Mouse (Mus musculus): Measurements from ENCODE around the gene Capn8. TPM values are rescaled to one million over a fixed set of nuclear protein-coding genes. Genes with fewer than 3 reads are reported as not detected.

Gene Capn8
- polyA plus RNA-seq, 1 experiment from 2014 or later = not detected

GRCm38 (mm10) chr1:182679582-182679981 lies 114.8 kb downstream of the Capn8 start:
- no peak for ATAC-seq (ENCODE audit: extremely low read depth, insufficient number of reproducible peaks, low FRiP score, low TSS enrichment)
- Histone ChIP-seq H3K4me2 (no peak overlapping the region), H3K36me3 (no peaks in the 10 kb centered on the region), H3K9me3 (0 out of 2 replicates have a peak, but pooled peaks cover 3% of the 10 kb centered on the region), H3K9ac (no peak overlapping the region), H3K27ac (replicated peaks) (no peak overlapping the region), H3K4me1 (peaks cover 32% of the 10 kb centered on the region), H3K4me3 (no peak overlapping the region), H3K27me3 (replicated peaks) (peaks cover 9% of the 10 kb centered on the region; the same call in 1 of the 2 replicates)
- WGBS = 46% methylated on average over 7 of the region's 7 CpGs

Other genes with a start within 250 kb of the Capn8 start
- gene Fbxo28, start 223.4 kb upstream of the Capn8 start, polyA plus RNA-seq (2015; fragmentation: Nextera tagmentation; extraction: Ambion mirVana) = 11.1 and 12.1 TPM in 2 replicates
- 12.2 and 12.7 TPM in 2 replicates for gene Trp53bp2, start 155.8 kb upstream of the Capn8 start, polyA plus RNA-seq (2015; fragmentation: Nextera tagmentation; extraction: Ambion mirVana)
- 90.2 and 93.3 TPM in 2 replicates for gene Capn2, start 47.4 kb upstream of the Capn8 start, polyA plus RNA-seq (2015; fragmentation: Nextera tagmentation; extraction: Ambion mirVana)
- not detected in 2 replicates for gene Ccdc185, start 184.2 kb downstream of the Capn8 start, polyA plus RNA-seq (2015; fragmentation: Nextera tagmentation; extraction: Ambion mirVana)
- 4.9 and 5.5 TPM in 2 replicates for gene Susd4, start 198.9 kb downstream of the Capn8 start, polyA plus RNA-seq (2015; fragmentation: Nextera tagmentation; extraction: Ambion mirVana)

All from heart, embryonic 13.5 days (tissue).